Mouse (Mus musculus): ENCODE results near the gene Patz1.

The Patz1 gene

DNA sequence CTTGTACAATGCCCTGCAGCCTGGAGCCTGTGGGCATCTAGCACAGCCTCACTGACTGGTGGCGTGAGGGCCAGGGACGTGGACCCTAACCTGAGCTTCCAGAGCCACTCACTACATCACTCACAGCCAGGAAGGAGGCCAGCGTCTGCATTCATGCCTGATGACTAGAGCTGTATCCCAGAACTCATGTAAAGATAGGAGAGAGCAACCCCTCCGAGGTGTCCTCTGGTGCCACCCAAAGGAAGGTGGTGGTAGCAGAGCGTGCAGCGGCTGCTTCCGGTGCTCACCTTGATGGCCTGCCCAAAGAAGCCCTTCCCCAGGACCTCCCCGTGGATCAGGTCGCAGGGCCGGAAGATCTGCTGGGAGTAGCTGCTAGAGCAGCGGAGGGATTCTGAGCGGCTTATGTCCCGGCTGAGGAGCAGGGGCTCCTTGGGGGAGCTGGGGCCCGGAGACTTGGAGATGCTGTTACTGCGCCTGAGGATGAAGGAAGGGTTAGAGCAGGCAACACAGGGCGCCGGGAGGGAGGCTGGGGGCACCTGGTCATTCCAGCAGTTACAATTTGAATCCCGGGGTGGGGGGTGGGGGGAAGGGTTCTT, 64.4 kb downstream of the Patz1 start:
- in situ Hi-C loops (cut with MseI, MboI) = no loop called here
